Mouse (Mus musculus): ENCODE measurements around the gene Cbarp.

Cbarp gene

GRCm38 (mm10) chr10:80087483-80087882 lies 53.2 kb downstream of the Cbarp start:
- DNase-seq = no peak

- no peak for DNase-seq
Observed at GRCm38 (mm10) chr10:80086847-80087246, 53.8 kb downstream of the Cbarp start.

- DNase-seq = no peak
Observed at GRCm38 (mm10) chr10:80084817-80085487, 55.7 kb downstream of the Cbarp start.

- DNase-seq = no peak
Observed at GRCm38 (mm10) chr10:80081075-80081474, 59.6 kb downstream of the Cbarp start.

All from embryo, embryonic 11 days (tissue).